Mouse (Mus musculus): ENCODE data around the gene Slc25a45. TPM values are rescaled to one million over a fixed set of nuclear protein-coding genes. Genes with fewer than 3 reads are reported as not detected.

Slc25a45 gene
- total RNA-seq, 1 experiment from 2014 or later: 14.7 TPM

GRCm38 (mm10) chr19:5891521-5892258, 14.1 kb downstream of the Slc25a45 start:
- peak; percentile 11 for DNase-seq

GRCm38 (mm10) chr19:5892262-5892661, 14.7 kb downstream of the Slc25a45 start:
- DNase-seq: no peak

GRCm38 (mm10) chr19:5892735-5893134, 15.1 kb downstream of the Slc25a45 start:
- DNase-seq: no peak

- DNase-seq: no peak
Measured at GRCm38 (mm10) chr19:5893282-5894001, 15.8 kb downstream of the Slc25a45 start.

GRCm38 (mm10) chr19:5894002-5894678, 16.5 kb downstream of the Slc25a45 start, which contains the start of gene Tigd3:
Gene Tigd3 (minus strand): TSS chr19:5894149.
- DNase-seq: peak; percentile 96

- no peak for DNase-seq
Measured at GRCm38 (mm10) chr19:5907275-5907674, 29.7 kb downstream of the Slc25a45 start.

- DNase-seq: no peak
Measured at GRCm38 (mm10) chr19:5910221-5910620, 32.6 kb downstream of the Slc25a45 start.

- no peak for DNase-seq
Measured at GRCm38 (mm10) chr19:5911430-5912102, 34.0 kb downstream of the Slc25a45 start.

- DNase-seq: peak; percentile 100
Measured at GRCm38 (mm10) chr19:5912103-5913006, 34.7 kb downstream of the Slc25a45 start.

GRCm38 (mm10) chr19:5913007-5913719, 35.6 kb downstream of the Slc25a45 start, which contains the start of gene Dpf2:
Gene Dpf2 (minus strand): TSS chr19:5913010.
- DNase-seq: no peak

GRCm38 (mm10) chr19:5921715-5922114, 44.1 kb downstream of the Slc25a45 start:
- DNase-seq: peak; percentile 37

- no peak for DNase-seq
Measured at GRCm38 (mm10) chr19:5922119-5922942, 44.7 kb downstream of the Slc25a45 start.

GRCm38 (mm10) chr19:5922963-5923362, 45.4 kb downstream of the Slc25a45 start:
- no peak for DNase-seq

GRCm38 (mm10) chr19:5923990-5924712, 46.5 kb downstream of the Slc25a45 start:
- DNase-seq: peak; percentile 93

- peak; percentile 98 for DNase-seq
Measured at GRCm38 (mm10) chr19:5924713-5925093, 47.1 kb downstream of the Slc25a45 start, which contains the start of gene Cdc42ep2. Gene Cdc42ep2 (minus strand): TSS chr19:5924816.

GRCm38 (mm10) chr19:5925311-5925855, 47.8 kb downstream of the Slc25a45 start:
- DNase-seq: no peak

- DNase-seq: no peak
Measured at GRCm38 (mm10) chr19:5927026-5927425, 49.4 kb downstream of the Slc25a45 start.

- DNase-seq: no peak
Measured at GRCm38 (mm10) chr19:5927532-5927931, 49.9 kb downstream of the Slc25a45 start.
